Comparison of ENCODE assay signal across 7 mouse cellular contexts in the genomic region with DNA sequence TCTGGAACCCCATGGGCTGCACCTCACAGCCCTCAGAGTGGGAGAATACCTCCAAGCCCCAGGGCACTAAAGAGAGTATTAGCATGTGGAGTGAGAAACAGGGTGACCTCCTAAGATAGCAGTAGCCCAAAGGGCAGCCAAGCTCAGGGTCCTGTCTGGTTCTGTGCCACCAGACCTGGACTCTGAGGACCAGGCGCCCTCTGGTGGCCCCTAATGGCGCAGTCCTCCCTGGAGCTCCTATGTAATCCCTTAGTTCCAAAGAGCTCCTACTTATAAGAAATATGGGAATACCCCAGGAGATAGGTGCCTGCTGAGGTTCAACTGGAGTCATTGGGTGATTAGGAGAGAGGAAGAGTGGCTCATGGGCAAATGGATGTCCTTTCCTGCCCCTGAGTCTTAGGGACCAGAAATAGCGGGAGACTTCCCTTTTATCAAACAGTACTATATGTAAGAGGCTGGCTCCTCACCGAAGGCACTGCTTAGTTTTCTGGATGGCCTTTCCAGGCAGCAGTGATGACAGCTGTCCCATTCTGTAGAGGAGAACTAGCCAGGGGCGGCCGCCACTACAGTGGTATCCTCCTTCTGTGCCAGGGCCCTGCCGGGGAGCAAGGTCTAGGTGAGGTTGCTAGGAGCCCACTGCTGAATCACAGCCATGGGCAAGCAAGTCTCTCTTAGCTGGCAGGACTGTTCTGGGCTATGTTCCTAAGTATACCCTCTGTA. TPM values are rescaled to one million over a fixed set of nuclear protein-coding genes. Genes with fewer than 3 reads are reported as not detected.
DNase-seq lines count a peak whose midpoint lies in the region; ATAC-seq lines count a peak whose summit lies in the region.

No protein-coding gene starts in this region.

- H3K27ac ChIP-seq in hindbrain, embryonic 15.5 days (replicated peaks), result 0 out of 2 replicates have a peak overlapping the region, but pooled peaks have one; percentile 32

- H3K36me3 ChIP-seq in hindbrain, embryonic 15.5 days, result no peaks in the 10 kb centered on the region

- 0 out of 2 replicates have a peak overlapping the region, but pooled peaks have one; percentile 97 for H3K9ac ChIP-seq in hindbrain, embryonic 15.5 days

- H3K9me3 ChIP-seq in hindbrain, embryonic 15.5 days, result no peaks in the 10 kb centered on the region

- H3K4me1 ChIP-seq in hindbrain, embryonic 15.5 days (replicated peaks), result peaks cover 62% of the 10 kb centered on the region

- 0 out of 2 replicates have a peak, but pooled peaks cover 5% of the 10 kb centered on the region for H3K27me3 ChIP-seq in hindbrain, embryonic 15.5 days

- peak overlapping the region; percentile 85 for H3K4me2 ChIP-seq in hindbrain, embryonic 15.5 days

- ATAC-seq in hindbrain, embryonic 15.5 days (ENCODE audit: low FRiP score, low read depth), result no peak

- 58% methylated on average over 7 of the region's 7 CpGs for WGBS in hindbrain, embryonic 15.5 days

- peak; percentile 82 for DNase-seq in ZHBTc4 (ENCODE audit: low read depth, low spot score)
- peak; percentile 85 for DNase-seq in cerebellum, adult 9-11 months
- DNase-seq in frontal cortex, postnatal 14 days (ENCODE audit: low spot score in 2 of 2), result peak; percentile 66 to 84
- peak; percentile 83 for DNase-seq in left cerebral cortex, adult 11 months (ENCODE audit: low spot score)
- DNase-seq in mesoderm, embryonic 11.5 days (ENCODE audit: low read depth, low spot score), result peak; percentile 86
- peak; percentile 76 to 83 for DNase-seq in right cerebral cortex, postnatal 36 days (ENCODE audit: low spot score in 2 of 2)

- H3K4me3 ChIP-seq in hindbrain, embryonic 15.5 days, result peak overlapping the region; percentile 92; the same call in 1 of the 2 replicates

RNA-seq across cellular contexts. Expression of gene Gpc1, which starts 2.7 kb away (rescaled TPM):
- 64.5 and 71.2 TPM in 2 replicates for polyA plus RNA-seq in hindbrain, embryonic 15.5 days (2015; fragmentation: Nextera tagmentation; extraction: Ambion mirVana)
